Mouse (Mus musculus): ENCODE data around the gene Btbd35f2. TPM values are rescaled to one million over a fixed set of nuclear protein-coding genes. Genes with fewer than 3 reads are reported as not detected.
"Not testable (repeated sequence)": the region's sequence is repeated elsewhere in the genome, so short reads cannot be mapped to it uniquely, and the experiment has no call there.

Btbd35f2 gene
- not detected for total RNA-seq (2022)

GRCm38 (mm10) chrX:32278094-32278493, at the start of gene Btbd35f2:
Gene Btbd35f2, plus strand, starts transcription at chrX:32278394.
- not testable (repeated sequence) for DNase-seq (ENCODE audit: low spot score in 2 of 2)

Other genes with a start within 250 kb of the Btbd35f2 start
- gene Btbd35f22, start 230.6 kb upstream of the Btbd35f2 start, total RNA-seq (2022), result not detected